Mouse (Mus musculus): ENCODE measurements around the gene Col6a5.

Col6a5 gene

GRCm38 (mm10) chr9:105827076-105827647 lies 133.3 kb downstream of the Col6a5 start:
- no peak for DNase-seq (ENCODE audit: inconsistent ontology term)

DNA sequence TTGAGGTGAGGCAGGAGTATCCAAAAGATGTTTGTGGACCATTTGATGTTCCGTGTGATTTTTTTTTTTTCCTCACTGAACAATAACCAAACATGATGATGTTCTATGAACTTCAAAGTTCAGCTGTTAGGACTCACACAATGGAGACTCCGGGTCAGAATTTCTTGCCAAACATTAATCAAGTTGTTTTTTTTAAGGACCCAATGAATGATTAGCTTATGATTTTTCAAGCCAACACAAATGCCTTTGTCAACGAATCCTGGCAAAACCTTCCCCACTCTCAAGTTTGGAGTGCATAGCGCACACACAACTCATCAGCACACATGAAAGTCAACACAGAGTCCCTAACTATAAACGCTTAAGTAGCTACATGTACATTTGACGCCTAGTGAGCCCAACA lies 139.7 kb downstream of the Col6a5 start:
- no peak for DNase-seq (ENCODE audit: inconsistent ontology term)

GRCm38 (mm10) chr9:105819155-105819709 lies 141.2 kb downstream of the Col6a5 start:
- DNase-seq (ENCODE audit: inconsistent ontology term), result no peak

DNA sequence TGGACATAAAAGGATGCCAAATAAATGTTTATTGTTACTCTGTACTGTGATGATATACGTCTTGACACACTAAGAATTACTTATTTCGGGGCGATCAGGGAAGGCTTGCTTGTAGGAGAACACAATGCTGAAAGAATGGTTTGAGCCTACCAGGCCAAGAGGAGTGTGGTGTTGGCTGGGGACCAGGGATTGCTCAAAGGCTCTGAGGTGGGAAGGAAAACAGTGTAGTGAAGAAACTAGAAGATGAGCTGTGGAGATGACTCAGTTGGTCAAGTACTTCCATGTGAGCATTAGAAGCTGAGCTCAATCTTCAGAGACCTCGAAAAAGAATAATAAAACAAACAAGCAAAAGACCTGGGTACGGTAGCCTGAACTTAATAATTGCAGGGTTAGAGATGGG lies 146.0 kb downstream of the Col6a5 start:
- DNase-seq (ENCODE audit: inconsistent ontology term), result no peak

DNA sequence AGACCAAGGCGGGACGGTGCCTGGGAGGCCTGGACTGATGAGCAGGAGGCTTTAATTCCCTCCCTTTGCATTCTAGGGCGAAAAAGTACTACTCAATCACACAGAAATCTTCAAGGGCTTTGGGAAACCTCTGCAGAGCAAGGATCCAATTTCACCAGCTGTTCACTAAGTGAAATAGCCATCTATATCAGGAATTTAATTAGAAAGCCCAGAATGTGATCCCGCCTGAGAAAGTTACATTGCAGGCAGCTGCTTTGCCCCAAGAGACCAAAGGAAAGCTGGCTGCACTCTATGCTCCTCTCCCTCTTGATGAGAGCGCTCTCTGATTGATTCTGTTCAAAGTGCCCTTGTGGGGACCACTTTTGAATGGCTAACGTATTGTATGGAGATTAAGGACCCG lies 149.0 kb downstream of the Col6a5 start:
- DNase-seq (ENCODE audit: inconsistent ontology term), result no peak

DNA sequence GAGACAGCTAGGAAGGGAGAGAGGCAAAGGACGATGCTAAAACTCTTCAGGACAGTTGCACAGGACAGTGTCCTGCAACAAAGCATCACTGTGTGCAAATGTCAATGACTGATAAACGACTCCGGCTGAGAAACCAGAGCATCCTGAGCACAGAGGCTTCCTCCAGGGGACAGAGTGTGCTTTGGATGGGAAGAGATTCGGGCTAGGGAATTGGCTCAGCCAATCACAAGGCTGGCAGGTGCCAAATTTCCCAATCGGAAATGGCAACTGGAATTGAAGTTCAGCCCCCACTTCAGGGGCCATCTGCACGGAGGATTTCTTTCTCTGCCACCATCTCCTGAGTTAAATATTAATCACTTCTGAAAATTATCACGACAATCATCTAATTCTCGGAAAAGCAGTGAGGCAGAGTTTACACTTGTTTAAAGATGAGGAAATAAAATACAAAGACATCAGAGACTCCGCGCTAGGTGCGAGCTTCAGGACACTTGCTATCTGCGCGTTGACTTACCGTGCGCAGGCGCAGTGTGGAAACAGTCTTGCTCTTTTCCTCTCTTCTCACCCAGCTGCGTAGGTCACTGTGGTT lies 151.4 kb downstream of the Col6a5 start:
- DNase-seq (ENCODE audit: inconsistent ontology term), result no peak
